Mouse (Mus musculus): Measurements from ENCODE around the gene Tcf3.
A peak's percentile ranks its signal among the peaks of the same experiment; 100 is the strongest.

Gene Tcf3

GRCm38 (mm10) chr10:80384115-80384639, 49.3 kb downstream of the Tcf3 start:
- DNase-seq, result no peak

- DNase-seq, result no peak
Observed at GRCm38 (mm10) chr10:80383431-80383830, 50.0 kb downstream of the Tcf3 start.

GRCm38 (mm10) chr10:80382641-80383365, 50.6 kb downstream of the Tcf3 start:
- no peak for DNase-seq

- DNase-seq, result no peak
Observed at GRCm38 (mm10) chr10:80377716-80378115, 55.7 kb downstream of the Tcf3 start.

- peak; percentile 94 for DNase-seq
Observed at GRCm38 (mm10) chr10:80376160-80376559, 57.3 kb downstream of the Tcf3 start.

- DNase-seq, result peak; percentile 72
Observed at GRCm38 (mm10) chr10:80374063-80374462, 59.4 kb downstream of the Tcf3 start.

- no peak for DNase-seq
Observed at GRCm38 (mm10) chr10:80372706-80373105, 60.7 kb downstream of the Tcf3 start.

- DNase-seq, result no peak
Observed at GRCm38 (mm10) chr10:80371983-80372382, 61.5 kb downstream of the Tcf3 start.

- peak; percentile 88 for DNase-seq
Observed at GRCm38 (mm10) chr10:80371411-80371966, 62.0 kb downstream of the Tcf3 start.

GRCm38 (mm10) chr10:80369995-80370747, 63.3 kb downstream of the Tcf3 start:
- no peak for DNase-seq

- no peak for DNase-seq
Observed at GRCm38 (mm10) chr10:80368392-80368791, 65.1 kb downstream of the Tcf3 start.

- no peak for DNase-seq
Observed at GRCm38 (mm10) chr10:80367954-80368353, 65.5 kb downstream of the Tcf3 start.

- no peak for DNase-seq
Observed at GRCm38 (mm10) chr10:80365736-80366135, 67.7 kb downstream of the Tcf3 start.

- DNase-seq, result no peak
Observed at GRCm38 (mm10) chr10:80363734-80364133, 69.7 kb downstream of the Tcf3 start.
